Mouse (Mus musculus): ENCODE measurements around the gene Bcas2.

DNA sequence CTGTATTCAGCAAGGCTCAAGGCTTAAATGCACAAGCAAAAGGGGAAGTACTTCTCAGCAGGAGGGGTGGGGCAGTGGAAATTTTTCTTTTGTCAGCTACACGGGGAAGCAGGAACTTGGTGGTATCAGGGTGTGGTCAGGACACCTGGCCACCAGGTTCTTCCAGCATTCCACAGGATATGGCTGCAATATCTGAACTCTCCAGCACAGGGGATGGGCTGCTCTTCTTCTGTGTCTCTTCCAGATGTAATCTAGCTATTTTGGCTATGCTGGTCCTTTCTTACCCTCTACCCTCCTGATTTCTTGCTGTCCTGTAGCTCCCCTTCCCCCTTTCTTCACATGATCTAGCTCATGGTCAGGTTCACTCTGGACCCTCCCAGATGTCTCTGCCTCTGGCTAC lies 21.7 kb downstream of the Bcas2 start:
- TF ChIP-seq CTCF (IDR thresholded peaks at IDR 0.05; ENCODE audit: low read depth) (no peak), EP300 (IDR thresholded peaks at IDR 0.05; ENCODE audit: low read depth) (no peak)
